Mouse (Mus musculus) neural tube, embryonic 13.5 days (tissue): ENCODE data around the gene Ankrd63. TPM values are rescaled to one million over a fixed set of nuclear protein-coding genes. Genes with fewer than 3 reads are reported as not detected.

ENCODE experiments used
- ATAC-seq: fragments of 200-750 bp; cut with Nextera tagmentation; 2 replicates; pipeline ENCODE4 v1.8.0; 2017; ENCODE audit warnings: low read depth, mild to moderate bottlenecking, moderate TSS enrichment, moderate library complexity
- H3K27ac ChIP-seq: fragments of 300-500 bp; sonication (generic); replicated peaks from 2 replicates; pipeline ENCODE4 v1.5.1; 2015; ENCODE audit warnings: moderate library complexity, mild to moderate bottlenecking, inconsistent platforms
- H3K27me3 ChIP-seq: fragments of 300-500 bp; sonication (generic); 2 replicates; pipeline ENCODE4 v1.6.1; 2015; ENCODE audit warnings: mild to moderate bottlenecking, inconsistent platforms
- H3K36me3 ChIP-seq: fragments of 300-500 bp; sonication (generic); 2 replicates; pipeline ENCODE4 v1.6.1; 2015; ENCODE audit warnings: mild to moderate bottlenecking, inconsistent platforms
- H3K4me1 ChIP-seq: fragments of 300-500 bp; sonication (generic); replicated peaks from 2 replicates; pipeline ENCODE4 v1.6.1; 2015; ENCODE audit warnings: inconsistent platforms
- H3K4me2 ChIP-seq: fragments of 300-500 bp; sonication (generic); 2 replicates; pipeline ENCODE4 v1.6.1; 2015; ENCODE audit warnings: inconsistent platforms, mild to moderate bottlenecking, moderate library complexity
- H3K4me3 ChIP-seq: fragments of 300-500 bp; sonication (generic); 2 replicates; pipeline ENCODE4 v1.5.1; 2015; ENCODE audit warnings: mild to moderate bottlenecking, inconsistent platforms
- H3K9ac ChIP-seq: fragments of 300-500 bp; sonication (generic); 2 replicates; pipeline ENCODE4 v1.6.1; 2015; ENCODE audit warnings: moderate library complexity, mild to moderate bottlenecking, inconsistent platforms
- H3K9me3 ChIP-seq: fragments of 300-500 bp; sonication (generic); 2 replicates; pipeline ENCODE4 v1.6.1; 2016; ENCODE audit warnings: inconsistent platforms
- WGBS: fragments of 180-500 bp; shearing (Covaris S2); methylation state at CpG from one replicate; pipeline ENCODE4 v1.1.7; 2015; 5-methylcytosine and 5-hydroxymethylcytosine counted together
- polyA plus RNA-seq: library from polyadenylated mRNA; unstranded; fragments of >200 nt; fragmentation: Nextera tagmentation; extraction: Ambion mirVana; gene quantifications from 2 replicates; pipeline ENCODE4 v1.2.1, GENCODE M21; 2015

Gene Ankrd63
- polyA plus RNA-seq, 1 experiment from 2014 or later = not detected

DNA sequence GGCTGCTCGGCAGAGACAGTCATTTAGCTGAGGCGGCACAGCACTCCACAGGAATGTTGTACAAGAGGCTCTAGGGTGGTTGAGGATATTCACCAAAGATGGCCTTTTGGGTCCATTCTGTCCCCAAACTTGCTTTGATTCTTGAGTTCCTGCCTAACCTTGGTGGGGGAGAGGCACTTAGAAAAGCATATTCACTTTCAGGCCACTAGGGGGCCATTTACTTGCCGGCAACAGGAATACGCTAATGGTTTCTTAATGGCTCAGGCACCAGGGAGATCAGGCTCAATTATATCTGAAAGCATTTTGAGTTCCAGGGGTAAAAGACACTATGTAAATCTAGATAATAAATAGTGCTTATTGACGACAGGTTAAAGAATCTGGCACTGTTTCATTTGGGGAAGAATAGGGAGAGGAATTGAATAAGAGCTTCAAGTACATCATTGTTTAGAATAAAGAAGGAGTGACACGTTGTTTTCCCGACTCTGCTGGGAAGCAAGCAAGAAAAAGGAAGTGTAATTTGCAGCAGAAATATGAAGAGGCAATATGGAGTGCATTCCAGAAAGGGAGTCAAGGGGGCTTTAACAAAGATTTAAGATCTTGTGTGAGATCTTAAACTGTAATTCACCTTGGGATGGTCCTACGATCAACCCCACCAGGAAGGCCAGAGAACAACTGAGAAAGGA is 39.6 kb upstream of the Ankrd63 start:
- Histone ChIP-seq H3K27me3 (peaks cover 24% of the 10 kb centered on the region), H3K4me2 (no peak overlapping the region; the same call in 1 of the 2 replicates), H3K4me3 (no peak overlapping the region), H3K36me3 (no peaks in the 10 kb centered on the region), H3K4me1 (peaks cover 34% of the 10 kb centered on the region), H3K27ac (no peak overlapping the region), H3K9ac (no peak overlapping the region), H3K9me3 (no peaks in the 10 kb centered on the region)
- 18% methylated on average over 8 of the region's 8 CpGs for WGBS
- no peak for ATAC-seq

DNA sequence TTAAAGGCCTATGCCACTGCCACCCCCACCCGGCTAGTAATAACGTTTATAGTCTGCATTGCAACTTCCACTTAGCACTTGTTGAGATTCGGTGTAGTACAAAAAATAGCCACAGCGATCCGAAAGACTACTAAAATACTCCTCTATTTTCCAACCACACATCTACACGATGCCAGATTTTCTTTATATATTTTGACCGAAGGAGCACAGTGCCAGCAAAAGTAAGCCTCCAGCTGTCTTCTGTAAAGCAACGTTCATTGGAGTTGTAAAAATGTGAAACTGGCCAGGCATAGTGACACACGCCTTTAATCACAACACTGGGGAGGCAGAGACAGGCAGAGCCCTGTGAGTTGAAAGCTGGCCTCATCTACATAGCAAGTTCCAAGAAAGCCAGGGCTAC is 37.4 kb upstream of the Ankrd63 start:
- Histone ChIP-seq H3K27me3 (peaks cover 24% of the 10 kb centered on the region), H3K36me3 (no peaks in the 10 kb centered on the region), H3K9ac (no peak overlapping the region), H3K27ac (no peak overlapping the region), H3K9me3 (no peaks in the 10 kb centered on the region), H3K4me2 (no peak overlapping the region), H3K4me1 (peaks cover 12% of the 10 kb centered on the region), H3K4me3 (no peak overlapping the region)
- 70% methylated on average over 9 of the region's 9 CpGs for WGBS
- no peak for ATAC-seq

DNA sequence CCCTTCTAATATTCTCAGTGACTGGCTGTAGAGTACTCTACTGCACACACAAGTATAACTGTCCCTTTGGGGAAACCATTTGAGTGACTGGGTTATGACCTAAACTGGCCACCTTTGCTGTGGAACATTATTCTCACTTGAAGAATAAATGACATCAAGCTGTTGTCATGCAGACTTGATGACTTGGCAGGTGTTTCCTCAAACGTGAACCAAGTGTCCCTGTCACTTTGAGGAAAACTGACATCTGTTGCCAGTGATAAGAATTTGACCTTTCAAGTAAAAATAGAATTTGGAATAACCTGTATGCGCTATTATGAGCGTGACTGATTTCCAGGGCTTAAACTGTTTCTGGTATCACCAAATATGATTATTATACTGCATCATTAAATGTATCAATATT is 36.6 kb upstream of the Ankrd63 start:
- no peaks in the 10 kb centered on the region for H3K9me3 ChIP-seq
- H3K4me3 ChIP-seq = no peak overlapping the region
- ATAC-seq = no peak
- peaks cover 11% of the 10 kb centered on the region for H3K4me1 ChIP-seq
- H3K36me3 ChIP-seq = no peaks in the 10 kb centered on the region
- peaks cover 29% of the 10 kb centered on the region for H3K27me3 ChIP-seq
- H3K27ac ChIP-seq = no peak overlapping the region
- 73% methylated on average over 3 of the region's 3 CpGs for WGBS
- no peak overlapping the region for H3K9ac ChIP-seq
- H3K4me2 ChIP-seq = no peak overlapping the region

DNA sequence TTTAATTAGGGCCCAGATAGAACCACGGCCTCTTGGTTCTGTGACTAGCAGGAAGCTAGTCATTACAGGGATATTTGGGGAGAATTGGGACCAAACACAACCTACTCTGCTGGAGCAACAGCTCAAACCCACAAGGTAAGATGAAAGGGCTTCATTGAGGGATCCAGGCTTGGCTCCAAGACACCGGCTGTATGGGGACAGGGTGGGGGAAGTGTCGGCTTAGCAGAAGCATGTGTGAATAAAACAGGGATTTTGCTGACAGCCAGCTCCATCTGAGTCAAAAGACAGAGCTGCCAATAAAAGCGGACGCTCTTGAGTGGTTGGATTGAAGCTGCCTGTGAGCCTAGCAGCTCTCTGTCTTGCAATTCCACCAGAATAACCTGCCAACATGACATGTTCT is 29.6 kb upstream of the Ankrd63 start:
- Histone ChIP-seq H3K9ac (no peak overlapping the region), H3K4me1 (peaks cover 3% of the 10 kb centered on the region; the same call in 1 of the 2 replicates), H3K4me2 (no peak overlapping the region), H3K27me3 (peaks cover 53% of the 10 kb centered on the region), H3K9me3 (no peaks in the 10 kb centered on the region), H3K4me3 (no peak overlapping the region), H3K27ac (no peak overlapping the region), H3K36me3 (no peaks in the 10 kb centered on the region)
- WGBS = 71% methylated on average over 5 of the region's 5 CpGs
- ATAC-seq = no peak

DNA sequence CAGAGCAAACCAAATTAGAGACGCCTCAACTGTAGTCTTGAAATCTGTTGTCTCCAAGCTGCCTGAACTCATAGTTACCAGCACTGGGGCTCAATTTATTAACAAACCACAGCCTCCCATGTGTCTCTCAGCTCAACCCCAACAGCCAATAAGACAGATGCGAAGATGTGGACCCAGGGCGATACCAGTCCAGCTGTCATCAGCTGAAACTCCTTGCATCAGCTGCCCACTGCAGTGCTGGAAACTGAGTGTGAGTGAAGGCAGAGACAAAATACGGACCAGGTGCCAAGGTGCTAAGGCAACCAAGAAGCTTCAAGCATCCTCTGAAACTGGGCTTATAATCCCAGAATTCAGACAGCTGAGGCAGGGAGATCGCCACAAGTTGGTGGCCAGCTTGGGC is 28.2 kb upstream of the Ankrd63 start:
- ATAC-seq = no peak
- Histone ChIP-seq H3K36me3 (no peaks in the 10 kb centered on the region), H3K9me3 (no peaks in the 10 kb centered on the region), H3K4me3 (no peak overlapping the region), H3K27ac (no peak overlapping the region), H3K27me3 (peaks cover 61% of the 10 kb centered on the region), H3K9ac (no peak overlapping the region), H3K4me1 (peaks cover 8% of the 10 kb centered on the region; the same call in 1 of the 2 replicates), H3K4me2 (no peak overlapping the region)
- 87% methylated on average over 5 of the region's 5 CpGs for WGBS

DNA sequence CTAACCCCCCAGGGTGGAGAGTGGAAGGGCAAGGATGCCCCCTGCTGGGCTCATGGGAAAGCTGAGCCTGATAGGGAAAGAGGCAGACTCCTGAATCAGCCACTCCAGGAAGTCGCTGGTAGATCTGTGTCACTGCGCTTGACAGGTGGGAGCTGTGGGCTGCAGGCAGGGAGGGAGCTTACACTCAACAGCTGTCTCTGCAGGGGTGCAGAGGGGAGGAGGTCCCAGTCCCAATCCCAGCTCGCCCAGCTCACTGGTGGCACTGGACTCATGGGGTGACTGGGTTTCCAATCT is 26.8 kb upstream of the Ankrd63 start:
- Histone ChIP-seq H3K27me3 (peaks cover 67% of the 10 kb centered on the region), H3K4me3 (no peak overlapping the region), H3K27ac (no peak overlapping the region), H3K9me3 (no peaks in the 10 kb centered on the region), H3K9ac (no peak overlapping the region), H3K4me1 (peaks cover 8% of the 10 kb centered on the region; the same call in 1 of the 2 replicates), H3K4me2 (no peak overlapping the region), H3K36me3 (no peaks in the 10 kb centered on the region)
- 14% methylated on average over 3 of the region's 3 CpGs for WGBS
- ATAC-seq = no peak

DNA sequence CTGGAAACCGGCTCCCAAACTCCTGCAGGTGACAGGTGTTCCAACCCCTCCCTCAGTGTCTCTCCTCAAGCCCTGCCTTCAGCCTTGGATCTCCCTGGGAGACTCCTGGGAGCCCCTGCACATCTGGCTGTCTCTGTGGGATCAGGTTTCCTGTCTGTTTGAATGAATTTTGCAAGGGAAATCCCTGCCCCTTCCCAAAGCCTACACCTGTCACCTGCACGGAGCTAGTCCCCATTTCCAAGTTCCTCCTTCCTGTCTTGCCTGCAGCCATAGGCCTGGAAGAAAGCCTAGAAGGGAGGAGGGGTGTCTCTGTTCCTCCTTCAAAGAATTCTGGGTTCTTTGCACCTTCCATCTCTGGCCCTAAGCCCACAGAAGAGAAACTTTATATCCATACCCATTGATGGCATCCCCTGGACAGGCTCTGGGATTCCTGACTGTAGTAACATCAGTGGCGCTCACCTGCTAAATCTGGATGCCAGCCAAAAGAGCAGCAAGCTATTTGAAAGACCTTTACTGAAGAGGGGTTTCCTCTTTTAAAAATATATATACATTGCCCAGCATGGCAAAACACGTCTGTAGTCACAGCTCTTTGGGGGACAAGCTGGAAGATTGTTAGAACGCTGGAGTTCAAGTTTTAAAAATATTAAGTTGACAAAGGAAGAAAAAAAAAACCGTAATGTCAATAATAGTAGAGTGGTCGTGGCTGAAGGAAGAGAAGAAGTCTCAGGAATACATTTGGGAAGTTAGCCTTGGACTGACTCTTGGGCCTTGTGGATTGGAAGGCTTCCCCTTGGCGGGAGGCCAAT is 26.3 kb upstream of the Ankrd63 start:
- WGBS = 27% methylated on average over 8 of the region's 8 CpGs
- Histone ChIP-seq H3K4me1 (peaks cover 8% of the 10 kb centered on the region; the same call in 1 of the 2 replicates), H3K27me3 (peaks cover 66% of the 10 kb centered on the region), H3K4me2 (no peak overlapping the region), H3K36me3 (no peaks in the 10 kb centered on the region), H3K27ac (no peak overlapping the region), H3K9me3 (no peaks in the 10 kb centered on the region), H3K4me3 (no peak overlapping the region), H3K9ac (no peak overlapping the region)
- ATAC-seq = no peak

DNA sequence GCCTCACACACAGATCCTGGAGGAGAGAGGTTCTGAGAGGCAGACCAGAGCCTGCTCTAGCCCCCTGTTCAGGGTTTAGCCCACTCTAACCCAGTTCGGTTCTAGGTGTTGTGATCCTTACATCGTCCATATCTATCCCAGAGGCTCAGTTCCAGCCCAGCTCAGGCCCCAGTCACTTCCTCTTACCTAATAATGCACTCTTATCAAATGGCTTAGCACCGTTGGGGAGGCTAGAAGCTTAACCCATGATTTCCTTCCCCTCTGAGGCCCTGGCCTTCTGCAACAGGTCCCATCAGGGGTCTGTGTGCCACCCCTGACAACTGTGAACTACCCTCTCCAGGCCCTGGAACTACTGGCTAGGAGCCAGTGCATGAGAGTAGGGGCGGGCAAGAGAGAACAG is 25.4 kb upstream of the Ankrd63 start:
- Histone ChIP-seq H3K36me3 (no peaks in the 10 kb centered on the region), H3K9ac (no peak overlapping the region), H3K27me3 (peaks cover 62% of the 10 kb centered on the region), H3K27ac (no peak overlapping the region), H3K4me1 (peaks cover 8% of the 10 kb centered on the region; the same call in 1 of the 2 replicates), H3K4me2 (no peak overlapping the region), H3K4me3 (no peak overlapping the region), H3K9me3 (no peaks in the 10 kb centered on the region)
- no peak for ATAC-seq
- 55% methylated on average over 4 of the region's 4 CpGs for WGBS

DNA sequence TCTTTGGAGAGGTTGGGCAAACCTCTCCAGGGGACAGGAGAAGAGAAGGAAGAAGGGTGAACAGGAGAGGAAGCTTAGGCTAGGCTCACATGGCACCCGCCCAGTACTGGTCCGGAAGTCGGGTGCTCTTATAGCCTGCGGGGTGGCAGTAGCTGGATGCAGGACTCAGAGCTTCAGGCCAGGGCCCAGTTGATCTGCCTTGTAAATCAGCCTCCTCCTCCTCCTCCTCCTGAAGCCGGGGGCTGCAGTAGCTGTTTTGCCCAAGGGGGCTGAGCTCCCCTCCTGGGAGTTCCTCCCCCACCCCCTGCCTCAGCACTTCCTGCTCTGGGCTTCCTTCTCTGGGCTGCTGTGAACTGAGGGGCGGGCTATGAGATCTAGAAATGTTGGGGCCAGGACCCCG is 24.6 kb upstream of the Ankrd63 start, which contains the start of gene Plcb2:
Gene Plcb2 (minus strand): TSS at position 102 of the 400 bp plus-strand sequence.
- WGBS = 19% methylated on average over 7 of the region's 7 CpGs
- Histone ChIP-seq H3K27me3 (peaks cover 57% of the 10 kb centered on the region), H3K36me3 (no peaks in the 10 kb centered on the region), H3K9ac (no peak within 1 kb of the TSS), H3K4me1 (peaks cover 8% of the 10 kb centered on the region; the same call in 1 of the 2 replicates), H3K4me2 (no peak within 1 kb of the TSS), H3K27ac (no peak within 1 kb of the TSS), H3K4me3 (no peak within 1 kb of the TSS), H3K9me3 (no peaks in the 10 kb centered on the region)
- ATAC-seq = no peak; the same call in 1 of the 2 replicates

DNA sequence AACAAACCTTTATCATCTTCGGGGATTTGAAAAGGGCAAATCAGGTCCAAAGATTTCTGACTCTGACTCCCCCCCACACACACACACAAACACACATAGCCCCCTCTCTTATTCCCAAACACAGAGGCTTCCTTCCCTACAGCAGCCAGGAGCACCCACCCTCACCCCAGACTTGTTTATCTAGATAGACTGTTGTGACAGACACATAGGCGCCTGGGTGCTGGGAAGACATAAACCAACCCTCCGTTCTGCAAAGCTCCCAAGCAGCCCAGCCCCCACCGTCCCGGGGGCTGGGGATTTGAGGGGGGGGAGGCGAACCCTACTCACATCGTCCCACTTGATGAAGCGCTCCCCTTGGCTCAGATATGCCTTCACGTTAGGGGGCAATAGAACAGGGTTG is 24.1 kb upstream of the Ankrd63 start:
- WGBS = 29% methylated on average over 9 of the region's 9 CpGs
- H3K27me3 ChIP-seq = peaks cover 56% of the 10 kb centered on the region
- H3K4me2 ChIP-seq = no peak overlapping the region
- H3K9ac ChIP-seq = no peak overlapping the region
- H3K9me3 ChIP-seq = no peaks in the 10 kb centered on the region
- no peak overlapping the region for H3K27ac ChIP-seq
- peaks cover 8% of the 10 kb centered on the region; the same call in 1 of the 2 replicates for H3K4me1 ChIP-seq
- no peak overlapping the region for H3K4me3 ChIP-seq
- no peak for ATAC-seq
- H3K36me3 ChIP-seq = no peaks in the 10 kb centered on the region

DNA sequence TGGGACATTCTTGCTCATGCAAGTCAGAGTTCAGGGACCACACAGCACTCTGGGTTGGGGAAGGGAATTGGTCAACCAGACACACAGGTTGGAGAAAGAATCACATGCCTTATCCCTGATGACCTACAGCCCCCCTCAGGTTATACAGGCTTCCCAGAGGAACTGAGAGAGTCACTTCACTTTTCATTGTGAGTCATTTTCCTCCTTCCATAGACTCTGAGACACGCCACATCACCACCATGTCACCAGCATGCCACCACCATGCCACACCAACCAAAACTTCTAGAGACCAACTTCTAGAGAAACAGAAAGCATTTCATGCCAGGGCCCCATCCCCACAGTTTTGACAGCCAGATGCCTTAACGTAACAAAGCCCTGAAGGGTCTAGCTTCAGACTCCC is 23.1 kb upstream of the Ankrd63 start:
- no peak for ATAC-seq
- Histone ChIP-seq H3K4me3 (no peak overlapping the region), H3K4me2 (no peak overlapping the region), H3K9ac (no peak overlapping the region), H3K27me3 (peaks cover 48% of the 10 kb centered on the region), H3K9me3 (no peaks in the 10 kb centered on the region), H3K4me1 (peaks cover 8% of the 10 kb centered on the region; the same call in 1 of the 2 replicates), H3K27ac (no peak overlapping the region), H3K36me3 (no peaks in the 10 kb centered on the region)
- WGBS = 81% methylated on average over 2 of the region's 2 CpGs

DNA sequence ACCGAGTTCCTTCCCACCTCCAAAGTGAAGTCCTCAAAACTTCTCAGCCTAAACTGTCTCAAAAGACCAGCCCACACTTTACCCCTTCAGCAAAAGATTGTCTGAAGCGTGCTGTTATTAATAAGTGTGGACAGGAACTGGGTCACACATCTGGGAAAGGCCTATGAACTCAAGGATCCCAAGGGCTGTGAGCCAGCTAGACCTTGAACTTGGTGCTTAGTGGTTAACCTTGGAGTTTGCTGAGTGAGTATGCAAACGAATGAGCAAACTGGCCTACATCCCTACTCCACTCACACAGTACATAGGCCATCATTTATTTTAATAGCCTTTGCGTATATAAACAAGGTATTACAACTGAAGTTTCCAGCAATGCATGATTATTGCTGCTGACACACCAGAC is 21.7 kb upstream of the Ankrd63 start:
- H3K4me1 ChIP-seq = peaks cover 8% of the 10 kb centered on the region; the same call in 1 of the 2 replicates
- no peak overlapping the region for H3K4me3 ChIP-seq
- H3K27ac ChIP-seq = no peak overlapping the region
- no peak for ATAC-seq
- no peak overlapping the region for H3K4me2 ChIP-seq
- peaks cover 40% of the 10 kb centered on the region for H3K27me3 ChIP-seq
- no peaks in the 10 kb centered on the region for H3K9me3 ChIP-seq
- 87% methylated on average over 4 of the region's 4 CpGs for WGBS
- H3K9ac ChIP-seq = no peak overlapping the region
- no peaks in the 10 kb centered on the region for H3K36me3 ChIP-seq
